Mouse (Mus musculus): ENCODE data around the gene Unc5c.

Gene Unc5c

GRCm38 (mm10) chr3:141716371-141716770 is 251.4 kb downstream of the Unc5c start:
- no peak for DNase-seq (ENCODE audit: low spot score)

- DNase-seq (ENCODE audit: low spot score) = no peak
These were observed 254.0 kb downstream of the Unc5c start for GRCm38 (mm10) chr3:141719050-141719449.

- DNase-seq (ENCODE audit: low spot score) = no peak
These were observed 259.5 kb downstream of the Unc5c start for GRCm38 (mm10) chr3:141724499-141724898.

GRCm38 (mm10) chr3:141725432-141725831 is 260.4 kb downstream of the Unc5c start:
- DNase-seq (ENCODE audit: low spot score) = peak; percentile 37

- DNase-seq (ENCODE audit: low spot score) = peak; percentile 50
These were observed 268.8 kb downstream of the Unc5c start for GRCm38 (mm10) chr3:141733844-141734243.

- DNase-seq (ENCODE audit: low spot score) = no peak
These were observed 270.3 kb downstream of the Unc5c start for GRCm38 (mm10) chr3:141735285-141735684.

- no peak for DNase-seq (ENCODE audit: low spot score)
These were observed 280.3 kb downstream of the Unc5c start for GRCm38 (mm10) chr3:141745322-141745721.

GRCm38 (mm10) chr3:141748694-141749381 is 283.8 kb downstream of the Unc5c start:
- DNase-seq (ENCODE audit: low spot score) = no peak

- DNase-seq (ENCODE audit: low spot score) = no peak
These were observed 287.2 kb downstream of the Unc5c start for GRCm38 (mm10) chr3:141752172-141752571.

GRCm38 (mm10) chr3:141757259-141757658 is 292.2 kb downstream of the Unc5c start:
- DNase-seq (ENCODE audit: low spot score) = no peak

GRCm38 (mm10) chr3:141778411-141778919 is 313.4 kb downstream of the Unc5c start:
- no peak for DNase-seq (ENCODE audit: low spot score)

GRCm38 (mm10) chr3:141779186-141779585 is 314.2 kb downstream of the Unc5c start:
- DNase-seq (ENCODE audit: low spot score) = peak; percentile 58

GRCm38 (mm10) chr3:141782553-141782952 is 317.5 kb downstream of the Unc5c start:
- no peak for DNase-seq (ENCODE audit: low spot score)

- DNase-seq (ENCODE audit: low spot score) = no peak
These were observed 326.2 kb downstream of the Unc5c start for GRCm38 (mm10) chr3:141791026-141791780.

GRCm38 (mm10) chr3:141792106-141792505 is 327.1 kb downstream of the Unc5c start:
- no peak for DNase-seq (ENCODE audit: low spot score)

GRCm38 (mm10) chr3:141793755-141794154 is 328.7 kb downstream of the Unc5c start:
- DNase-seq (ENCODE audit: low spot score) = no peak

GRCm38 (mm10) chr3:141794371-141794770 is 329.4 kb downstream of the Unc5c start:
- peak; percentile 47 for DNase-seq (ENCODE audit: low spot score)

GRCm38 (mm10) chr3:141797372-141797771 is 332.4 kb downstream of the Unc5c start:
- DNase-seq (ENCODE audit: low spot score) = no peak

- no peak for DNase-seq (ENCODE audit: low spot score)
These were observed 332.8 kb downstream of the Unc5c start for GRCm38 (mm10) chr3:141797789-141798188.

- DNase-seq (ENCODE audit: low spot score) = no peak
These were observed 339.1 kb downstream of the Unc5c start for GRCm38 (mm10) chr3:141804133-141804532.

- DNase-seq (ENCODE audit: low spot score) = no peak
These were observed 344.6 kb downstream of the Unc5c start for GRCm38 (mm10) chr3:141809581-141809980.

GRCm38 (mm10) chr3:141810944-141811343 is 345.9 kb downstream of the Unc5c start:
- no peak for DNase-seq (ENCODE audit: low spot score)

GRCm38 (mm10) chr3:141811348-141811747 is 346.3 kb downstream of the Unc5c start:
- DNase-seq (ENCODE audit: low spot score) = no peak

Measured in MN1 (cell line).